Mouse (Mus musculus) megakaryocyte, embryonic 14.5 days (primary cell): ENCODE results near the gene Gpatch1.

Experiments
- FLI1 ChIP-seq: IDR thresholded peaks from 2 replicates; pipeline ENCODE4 v1.6.1; 2012; ENCODE audit warnings: low read length, inconsistent platforms, mixed read lengths
- GATA1 ChIP-seq: IDR thresholded peaks from 3 replicates; pipeline ENCODE4 v1.6.1; 2012; ENCODE audit warnings: mixed read lengths, low read length, inconsistent platforms, borderline replicate concordance

- TF ChIP-seq GATA1 (no peak), FLI1 (no peak)
Measured at GRCm38 (mm10) chr7:35322161-35322560, 3.9 kb upstream of the Gpatch1 start.
